In the genomic region with DNA sequence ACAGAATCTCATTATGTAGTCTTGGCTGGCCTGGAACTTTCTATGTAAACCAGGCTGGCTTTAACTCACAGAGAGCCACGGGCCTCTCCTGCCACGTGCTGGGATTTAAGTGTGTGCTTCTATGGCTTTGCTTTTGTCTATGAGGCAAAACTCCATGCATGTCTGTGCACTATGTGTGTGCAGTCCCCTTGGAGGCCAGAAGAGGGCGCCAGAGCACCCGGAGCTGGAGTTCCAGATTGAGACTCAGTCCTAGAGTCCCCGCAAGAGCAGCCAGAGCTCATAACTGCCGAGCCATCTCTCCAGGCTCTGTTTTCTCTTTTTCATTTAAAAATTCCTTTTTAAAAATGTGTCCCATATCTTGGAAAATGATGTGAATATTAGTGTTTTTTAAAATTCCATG, we compare ENCODE assay signal across 15 mouse cellular contexts. TPM values are rescaled to one million over a fixed set of nuclear protein-coding genes. Genes with fewer than 3 reads are reported as not detected.
DNase-seq lines count a peak whose midpoint lies in the region; ATAC-seq and TF ChIP-seq lines count a peak whose summit lies in the region.
"Had no signal": no experiment of that assay in that cellular context is flagged by ENCODE, and none has a peak within 500 bp of the region (broad histone marks: within the 10 kb centered on the region; RNA-seq: fewer than 3 reads in every experiment).

No protein-coding gene starts in this region.

- ATAC-seq in liver, embryonic 11.5 days (replicated peaks; ENCODE audit: low FRiP score): no peak
- ATAC-seq in forebrain, embryonic 13.5 days: no peak

- WGBS in liver, adult 2 months: 86% methylated on average over 6 of the region's 6 CpGs
- 76% methylated on average over 6 of the region's 6 CpGs for WGBS in liver, embryonic 11.5 days
- WGBS in forebrain, embryonic 13.5 days: 83% methylated on average over 6 of the region's 6 CpGs

- TF ChIP-seq POLR2A in liver, adult 2 months (IDR thresholded peaks at IDR 0.05; ENCODE audit: extremely low read depth, insufficient read depth, low read length): no peak
- no peak for TF ChIP-seq POLR2A in brain, embryonic 14.5 days (IDR thresholded peaks at IDR 0.05; ENCODE audit: borderline replicate concordance, extremely low read depth, insufficient read depth, insufficient read length, poor library complexity, severe bottlenecking)

- H3K27me3 ChIP-seq in liver, adult 2 months (ENCODE audit: control insufficient read depth, insufficient read depth, low read length): no peaks in the 10 kb centered on the region
- no peaks in the 10 kb centered on the region for H3K27me3 ChIP-seq in liver, embryonic 11.5 days (replicated peaks; ENCODE audit: control insufficient read depth, insufficient read depth, low read length)
- H3K27me3 ChIP-seq in forebrain, embryonic 13.5 days: no peaks in the 10 kb centered on the region
- H3K27me3 ChIP-seq: hindbrain, embryonic 15.5 days; neural tube, embryonic 12.5 days had no signal

- H3K4me2 ChIP-seq in liver, embryonic 11.5 days: no peak overlapping the region
- H3K4me2 ChIP-seq in forebrain, embryonic 13.5 days: no peak overlapping the region
- H3K4me2 ChIP-seq: hindbrain, embryonic 15.5 days; neural tube, embryonic 12.5 days had no signal

- H3K36me3 ChIP-seq in liver, adult 2 months (ENCODE audit: control insufficient read depth, insufficient read depth, low read length): no peaks in the 10 kb centered on the region
- H3K36me3 ChIP-seq in liver, embryonic 11.5 days (ENCODE audit: control insufficient read depth, insufficient read depth, low read length): no peaks in the 10 kb centered on the region
- H3K36me3 ChIP-seq in forebrain, embryonic 13.5 days (ENCODE audit: poor library complexity, severe bottlenecking): no peaks in the 10 kb centered on the region
- H3K36me3 ChIP-seq: hindbrain, embryonic 15.5 days; neural tube, embryonic 12.5 days had no signal

- TF ChIP-seq CTCF in liver, adult 2 months (IDR thresholded peaks at IDR 0.05; ENCODE audit: low read depth, low read length): peak; percentile 51
- TF ChIP-seq CTCF in brain, embryonic 14.5 days (IDR thresholded peaks at IDR 0.05; ENCODE audit: borderline replicate concordance, extremely low read depth, insufficient read depth, insufficient read length): peak; percentile 54; the same call in 1 of the 2 replicates

- no peak overlapping the region for H3K9ac ChIP-seq in liver, adult 2 months (ENCODE audit: low read depth, low read length)
- no peak overlapping the region for H3K9ac ChIP-seq in liver, embryonic 11.5 days (ENCODE audit: low read depth, low read length)
- no peak overlapping the region for H3K9ac ChIP-seq in forebrain, embryonic 13.5 days
- H3K9ac ChIP-seq: hindbrain, embryonic 15.5 days; neural tube, embryonic 12.5 days had no signal

- no peaks in the 10 kb centered on the region for H3K4me1 ChIP-seq in liver, adult 2 months (ENCODE audit: control insufficient read depth, insufficient read depth, low read length)
- H3K4me1 ChIP-seq in liver, embryonic 11.5 days (replicated peaks; ENCODE audit: control insufficient read depth, insufficient read depth, low read length): peaks cover 10% of the 10 kb centered on the region
- H3K4me1 ChIP-seq in forebrain, embryonic 13.5 days: no peaks in the 10 kb centered on the region
- H3K4me1 ChIP-seq: hindbrain, embryonic 15.5 days; neural tube, embryonic 12.5 days had no signal

- no peak overlapping the region for H3K4me3 ChIP-seq in liver, adult 2 months (ENCODE audit: insufficient read depth, low read depth, low read length)
- no peak overlapping the region for H3K4me3 ChIP-seq in liver, embryonic 11.5 days (ENCODE audit: low read depth, low read length)
- no peak overlapping the region for H3K4me3 ChIP-seq in forebrain, embryonic 13.5 days
- H3K4me3 ChIP-seq: forebrain, embryonic 10.5 days; hindbrain, embryonic 15.5 days; neural tube, embryonic 12.5 days had no signal

- no peak for DNase-seq in liver, adult 2 months (ENCODE audit: extremely low read depth, low read depth, low spot score)
- no peak for DNase-seq in liver, embryonic 11.5 days (ENCODE audit: low spot score)
- peak; percentile 36 for DNase-seq in A20 (ENCODE audit: low read depth, low spot score)
- peak; percentile 34 to 48 for DNase-seq in CD8-positive naive resting alpha-beta T cell, adult 2 months (ENCODE audit: low read depth in 2 of 2, low spot score in 2 of 2)
- DNase-seq in brain, embryonic 14.5 days (ENCODE audit: low read depth): no peak
- DNase-seq in frontal cortex, postnatal 10 days (ENCODE audit: low spot score in 2 of 2): no peak
- DNase-seq in adrenal gland, postnatal 4 days (ENCODE audit: low spot score in 2 of 2): no peak
- DNase-seq: adrenal gland, adult 2 months; heart, adult 11 months; left cerebral cortex, postnatal 4 days had no signal

- H3K9me3 ChIP-seq in liver, embryonic 11.5 days (ENCODE audit: control insufficient read depth, low read length): no peaks in the 10 kb centered on the region; the same call in 1 of the 2 replicates
- peaks cover 4% of the 10 kb centered on the region; the same call in 1 of the 2 replicates for H3K9me3 ChIP-seq in forebrain, embryonic 13.5 days (replicated peaks)
- H3K9me3 ChIP-seq: hindbrain, embryonic 15.5 days; neural tube, embryonic 12.5 days had no signal

- no peaks in the 10 kb centered on the region for H3K79me2 ChIP-seq in liver, adult 2 months (ENCODE audit: control insufficient read depth, insufficient read depth, low read length)

- H3K27ac ChIP-seq in liver, adult 2 months (replicated peaks; ENCODE audit: insufficient read depth, low read depth, low read length): no peak overlapping the region
- no peak overlapping the region for H3K27ac ChIP-seq in liver, embryonic 11.5 days (ENCODE audit: low read depth, low read length)
- no peak overlapping the region for H3K27ac ChIP-seq in forebrain, embryonic 13.5 days
- H3K27ac ChIP-seq: forebrain, embryonic 10.5 days; hindbrain, embryonic 15.5 days; macrophage; neural tube, embryonic 12.5 days had no signal

RNA-seq across cellular contexts. Expression of gene Itpr3, which starts 20.8 kb away (rescaled TPM):
- 1.1 and 1.5 TPM in 2 replicates for total RNA-seq in liver, adult 2 months (2014; rRNA removed)
- 0.76 and 1.0 TPM in 2 replicates for polyA plus RNA-seq in liver, adult 2 months (2012; rRNA removed)
- 1.8 and 2.0 TPM in 2 replicates for polyA plus RNA-seq in liver, embryonic 11.5 days (2014; fragmentation: Nextera tagmentation; extraction: Ambion mirVana)
- polyA plus RNA-seq in brain, embryonic 14.5 days (2012; rRNA removed): 1.4 and 3.4 TPM in 2 replicates
- 10 to 100 TPM; 13.6 to 19.4 TPM for total RNA-seq in adrenal gland, postnatal 4 days (2021)
- 0.41 and 0.52 TPM in 2 replicates for polyA plus RNA-seq in forebrain, embryonic 13.5 days (2015; fragmentation: Nextera tagmentation; extraction: Ambion mirVana)

RNA-seq across cellular contexts. Expression of gene Bak1, which starts 49.1 kb away (rescaled TPM):
- 5.1 and 5.6 TPM in 2 replicates for total RNA-seq in liver, adult 2 months (2014; rRNA removed)
- 21.6 and 23.1 TPM in 2 replicates for polyA plus RNA-seq in liver, adult 2 months (2012; rRNA removed)
- polyA plus RNA-seq in liver, embryonic 11.5 days (2014; fragmentation: Nextera tagmentation; extraction: Ambion mirVana): 10.8 and 11.3 TPM in 2 replicates
- polyA plus RNA-seq in brain, embryonic 14.5 days (2012; rRNA removed): 31.0 and 35.1 TPM in 2 replicates
- total RNA-seq in adrenal gland, postnatal 4 days (2021): 10 to 100 TPM; 43.8 to 46.4 TPM
- 1.9 and 2.6 TPM in 2 replicates for polyA plus RNA-seq in forebrain, embryonic 13.5 days (2015; fragmentation: Nextera tagmentation; extraction: Ambion mirVana)

RNA-seq across cellular contexts. Expression of gene Uqcc2, which starts 55.8 kb away (rescaled TPM):
- total RNA-seq in liver, adult 2 months (2014; rRNA removed): 115 and 135 TPM in 2 replicates
- polyA plus RNA-seq in liver, adult 2 months (2012; rRNA removed): 78.9 and 101 TPM in 2 replicates
- polyA plus RNA-seq in liver, embryonic 11.5 days (2014; fragmentation: Nextera tagmentation; extraction: Ambion mirVana): 386 and 413 TPM in 2 replicates
- polyA plus RNA-seq in brain, embryonic 14.5 days (2012; rRNA removed): 242 and 333 TPM in 2 replicates
- total RNA-seq in adrenal gland, postnatal 4 days (2021): 100 to 1,000 TPM; 128 to 138 TPM
- polyA plus RNA-seq in forebrain, embryonic 13.5 days (2015; fragmentation: Nextera tagmentation; extraction: Ambion mirVana): 310 and 318 TPM in 2 replicates

Comparison
In these comparisons a context has a peak if more than half of its experiments do, and no peak if none do; other contexts are left out.
1. DNase-seq: peak in A20 (single experiment) and CD8-positive naive resting alpha-beta T cell, adult 2 months (2 of 2); none in liver, adult 2 months (single experiment), liver, embryonic 11.5 days (single experiment), brain, embryonic 14.5 days (single experiment), frontal cortex, postnatal 10 days (0 of 2) and adrenal gland, postnatal 4 days (0 of 2).